Mouse (Mus musculus) neutrophil, adult 59 days (primary cell): ENCODE data around the gene Krt33b. TPM values are rescaled to one million over a fixed set of nuclear protein-coding genes. Genes with fewer than 3 reads are reported as not detected.

ENCODE experiments used
- total RNA-seq, 2 experiments: library from RNA; stranded (reverse); gene quantifications; 1 replicate in 1 of 2; 2 replicates in 1 of 2; pipeline ENCODE4 v1.2.4; 2023

Gene Krt33b
- total RNA-seq = not detected

DNA sequence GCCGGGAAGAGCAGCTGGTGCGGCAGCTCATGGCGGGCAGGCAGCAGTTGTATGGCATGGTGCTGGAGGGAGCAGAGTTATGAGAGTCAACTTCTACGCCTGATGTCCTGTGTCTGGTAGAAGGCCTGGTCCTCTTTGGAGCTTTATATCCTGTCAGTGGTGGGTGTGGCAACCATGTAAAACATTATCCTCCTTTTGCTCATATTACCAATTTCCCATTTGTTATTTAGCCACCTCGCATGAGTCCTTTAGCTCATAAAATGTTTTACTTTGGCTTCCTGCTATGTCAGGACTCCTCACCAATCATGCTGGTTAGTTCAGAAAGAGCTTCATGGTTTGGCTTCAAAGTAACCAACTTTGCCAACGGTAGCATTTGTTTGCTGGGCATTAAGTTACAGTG lies at the start of gene Krt33b:
Gene Krt33b, minus strand, starts transcription at position 101 of the 400 bp plus-strand sequence.

DNA sequence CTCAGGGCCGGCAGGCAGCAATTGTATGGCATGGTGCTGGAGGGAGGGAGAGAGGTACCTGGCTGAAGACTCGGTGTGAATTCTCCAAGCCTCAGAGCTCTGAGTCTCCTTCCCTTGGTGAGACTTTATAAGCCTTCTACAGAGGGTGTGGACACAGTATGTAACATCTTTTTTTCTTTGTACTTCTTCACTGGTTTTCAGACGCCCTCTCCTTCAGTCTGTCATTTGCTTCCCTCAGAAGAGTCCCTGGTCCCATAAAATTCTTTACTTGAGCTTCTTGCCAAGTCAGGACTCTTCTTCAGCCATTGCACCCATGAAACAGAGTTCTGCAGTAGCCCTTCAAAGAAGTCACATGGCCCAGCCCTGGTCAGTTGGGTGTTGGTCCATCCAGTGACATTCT lies 20.8 kb upstream of the Krt33b start, which contains the start of gene Krt31:
Gene Krt31, minus strand, starts transcription at position 101 of the 400 bp plus-strand sequence.

DNA sequence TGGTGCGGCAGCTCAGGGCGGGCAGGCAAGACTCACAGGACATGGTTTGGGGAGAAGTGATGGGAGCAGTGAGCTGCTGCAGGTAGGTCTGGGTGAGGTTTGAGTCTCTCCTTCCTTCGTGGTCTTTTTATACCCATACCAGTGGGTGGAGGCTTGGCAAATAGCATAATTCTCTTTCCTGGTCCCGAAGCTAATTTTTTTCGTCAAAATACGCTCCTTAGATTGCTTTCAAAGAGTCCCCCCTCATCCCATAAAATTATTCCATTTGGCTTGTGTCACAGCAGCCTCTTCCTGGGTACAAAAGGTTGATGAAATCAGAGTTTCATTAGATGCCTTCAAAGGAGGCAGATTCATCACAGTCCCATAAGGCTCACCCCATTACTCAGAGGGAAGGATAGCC lies 11.8 kb upstream of the Krt33b start, which contains the start of gene Krt34:
Gene Krt34, minus strand, starts transcription at position 101 of the 400 bp plus-strand sequence.

DNA sequence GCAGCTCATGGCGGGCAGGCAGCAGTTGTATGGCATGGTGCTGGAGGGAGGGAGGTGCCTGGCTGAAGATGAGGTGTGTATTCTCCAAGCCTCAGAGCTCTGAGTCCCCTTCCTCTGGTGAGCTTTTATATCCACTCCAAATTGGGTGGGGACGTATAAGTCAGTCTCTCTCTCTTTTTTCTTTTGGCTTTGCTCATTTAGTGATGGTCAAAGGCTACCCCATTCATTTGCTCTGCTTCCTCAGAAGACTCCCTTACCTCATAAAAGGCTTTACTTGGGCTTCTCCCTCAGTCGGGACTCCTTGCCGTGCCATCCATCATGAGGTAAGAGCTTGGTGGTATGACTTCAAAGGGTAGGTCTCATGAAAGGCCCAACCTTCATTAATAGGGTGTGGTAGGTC lies 13.6 kb downstream of the Krt33b start, which contains the start of gene Krt33a:
Gene Krt33a, minus strand, starts transcription at position 101 of the 400 bp plus-strand sequence.

DNA sequence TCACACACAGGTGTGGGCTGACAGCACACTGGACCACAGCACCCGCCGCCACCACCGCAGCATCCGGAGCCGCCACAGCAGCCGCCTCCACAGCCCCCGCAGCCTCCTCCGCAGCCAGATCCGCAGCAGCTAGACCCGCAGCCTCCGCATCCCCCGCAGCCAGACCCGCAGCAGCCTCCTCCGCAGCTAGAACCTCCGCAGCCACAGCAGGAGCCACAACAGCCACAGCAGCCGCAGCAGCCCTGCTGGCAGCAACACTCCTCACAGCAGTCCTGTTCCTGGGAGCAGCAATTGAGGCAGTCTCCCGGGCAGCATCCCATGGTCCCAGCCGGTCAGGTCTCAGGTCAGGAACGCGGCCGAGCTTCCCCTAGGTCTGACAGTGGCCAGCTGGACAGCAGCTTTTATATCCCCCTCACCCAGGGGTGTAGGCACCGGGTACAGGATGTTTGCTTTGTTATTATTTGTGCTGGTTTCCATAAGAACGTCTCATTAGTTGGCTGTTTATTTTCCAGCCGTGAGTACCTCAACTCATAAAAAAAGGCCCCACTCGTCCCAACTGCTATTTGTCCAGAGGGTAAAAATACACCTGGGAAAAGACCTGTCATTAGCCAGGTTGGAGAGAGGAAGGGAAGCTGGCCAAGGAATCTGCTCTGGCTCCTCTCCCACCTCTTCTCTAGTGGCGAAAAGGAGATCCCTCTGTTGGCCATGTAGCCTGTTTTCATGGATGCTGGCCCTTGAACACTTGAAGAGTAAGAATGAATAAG lies 35.9 kb downstream of the Krt33b start, which contains the start of gene Krtap17-1:
Gene Krtap17-1, minus strand, starts transcription at position 375 of the 764 bp plus-strand sequence.

DNA sequence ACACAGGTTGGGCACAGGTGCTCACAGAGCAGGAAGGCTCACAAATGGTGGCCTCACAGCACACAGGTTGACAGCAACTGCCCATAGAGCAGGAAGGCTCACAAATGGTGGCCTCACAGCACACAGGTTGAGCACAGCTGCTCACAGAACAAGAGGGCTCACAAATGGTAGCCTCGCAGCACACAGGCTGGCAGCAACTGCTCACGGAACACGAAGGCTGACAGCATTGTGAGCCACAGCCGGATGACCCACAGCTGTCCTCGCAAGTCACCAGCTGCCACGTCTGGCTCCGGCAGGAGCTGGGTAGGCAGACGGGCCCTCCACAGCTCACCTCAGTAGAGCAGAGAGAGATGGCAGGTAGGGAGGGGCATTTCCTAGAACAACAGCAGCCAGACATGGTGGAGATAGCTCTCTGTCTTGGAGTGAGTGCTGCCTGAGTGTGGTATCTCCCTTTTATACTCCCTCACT lies 43.5 kb downstream of the Krt33b start, which contains the start of gene Krtap16-1:
Gene Krtap16-1, minus strand, starts transcription at position 418 of the 468 bp plus-strand sequence.

DNA sequence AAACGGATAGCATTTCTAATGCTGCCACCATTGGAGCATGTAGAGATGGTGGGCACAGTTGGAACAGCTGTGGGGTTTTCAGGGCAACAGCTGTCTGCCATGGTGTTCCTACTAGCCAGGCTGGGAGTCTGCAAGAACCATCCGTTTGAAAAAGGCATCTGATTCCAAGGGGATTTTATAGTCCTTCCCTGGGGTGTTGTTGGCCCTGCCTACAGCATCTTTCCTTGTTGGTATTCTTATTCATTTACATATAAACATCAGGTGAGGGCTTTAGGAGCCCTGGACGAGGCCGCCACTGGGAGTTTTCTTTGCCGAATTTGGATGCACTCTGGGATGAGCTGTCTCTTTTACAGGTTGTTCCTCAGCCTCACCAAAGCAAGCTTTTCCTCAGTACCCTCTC lies 50.7 kb downstream of the Krt33b start, which contains the start of gene Krtap29-1:
Gene Krtap29-1, minus strand, starts transcription at position 101 of the 400 bp plus-strand sequence.

Other genes with a start within 250 kb of the Krt33b start
- not detected for gene Krtap4-8, start 249.2 kb downstream of the Krt33b start, total RNA-seq
- not detected for gene Krtap4-9, start 244.7 kb downstream of the Krt33b start, total RNA-seq
- not detected for gene Gm11596, start 236.4 kb downstream of the Krt33b start, total RNA-seq
- not detected for gene Gm11569, start 230.9 kb downstream of the Krt33b start, total RNA-seq
- gene Gm11554, start 225.4 kb downstream of the Krt33b start, total RNA-seq = not detected
- not detected for gene Krtap4-13, start 220.0 kb downstream of the Krt33b start, total RNA-seq
- not detected for gene Gm11564, start 214.2 kb downstream of the Krt33b start, total RNA-seq
- not detected for gene 2300003K06Rik, start 191.8 kb downstream of the Krt33b start, total RNA-seq
- gene Krtap4-16, start 178.3 kb downstream of the Krt33b start, total RNA-seq = not detected
- not detected for gene Gm11568, start 172.0 kb downstream of the Krt33b start, total RNA-seq
- gene Gm11559, start 165.4 kb downstream of the Krt33b start, total RNA-seq = not detected
- gene Krtap9-1, start 156.5 kb downstream of the Krt33b start, total RNA-seq = not detected
- gene Gm11567, start 150.7 kb downstream of the Krt33b start, total RNA-seq = not detected
- not detected for gene Krtap31-1, start 121.9 kb downstream of the Krt33b start, total RNA-seq
- not detected for gene Gm11565, start 115.1 kb downstream of the Krt33b start, total RNA-seq
- gene Krtap31-2, start 93.6 kb downstream of the Krt33b start, total RNA-seq = not detected
- not detected for gene Krtap9-5, start 81.4 kb downstream of the Krt33b start, total RNA-seq
- not detected for gene Krtap29-1, start 50.8 kb downstream of the Krt33b start, total RNA-seq
- gene Krtap16-1, start 43.3 kb downstream of the Krt33b start, total RNA-seq = not detected
- gene Krtap17-1, start 35.9 kb downstream of the Krt33b start, total RNA-seq = not detected
- gene Krt33a, start 13.7 kb downstream of the Krt33b start, total RNA-seq = not detected
- not detected for gene Krt34, start 11.7 kb upstream of the Krt33b start, total RNA-seq
- not detected for gene Krt31, start 20.7 kb upstream of the Krt33b start, total RNA-seq
- gene Krt32, start 58.4 kb upstream of the Krt33b start, total RNA-seq = not detected
- not detected for gene Krt35, start 66.4 kb upstream of the Krt33b start, total RNA-seq
- not detected for gene Krt36, start 75.8 kb upstream of the Krt33b start, total RNA-seq
- not detected for gene Krt13, start 91.7 kb upstream of the Krt33b start, total RNA-seq
- not detected for gene Krt15, start 106.1 kb upstream of the Krt33b start, total RNA-seq
- gene Krt19, start 118.8 kb upstream of the Krt33b start, total RNA-seq = not detected
- gene Krt9, start 163.4 kb upstream of the Krt33b start, total RNA-seq = not detected
- gene Krt14, start 177.7 kb upstream of the Krt33b start, total RNA-seq = not detected
- not detected for gene Krt16, start 219.0 kb upstream of the Krt33b start, total RNA-seq
- not detected for gene Krt17, start 231.2 kb upstream of the Krt33b start, total RNA-seq
- gene Krt42, start 240.0 kb upstream of the Krt33b start, total RNA-seq = not detected